Mouse (Mus musculus) B cell, adult 2 months (primary cell): Measurements from ENCODE around the gene Phldb2.

ENCODE experiments used
- DNase-seq, 2 experiments: peaks; one replicate each; pipeline ENCODE4 v3.0.0; 2022

The Phldb2 gene

GRCm38 (mm10) chr16:45789311-45789710 lies 164.1 kb downstream of the Phldb2 start:
- no peak for DNase-seq

GRCm38 (mm10) chr16:45787650-45788049 lies 165.7 kb downstream of the Phldb2 start:
- DNase-seq: no peak

DNA sequence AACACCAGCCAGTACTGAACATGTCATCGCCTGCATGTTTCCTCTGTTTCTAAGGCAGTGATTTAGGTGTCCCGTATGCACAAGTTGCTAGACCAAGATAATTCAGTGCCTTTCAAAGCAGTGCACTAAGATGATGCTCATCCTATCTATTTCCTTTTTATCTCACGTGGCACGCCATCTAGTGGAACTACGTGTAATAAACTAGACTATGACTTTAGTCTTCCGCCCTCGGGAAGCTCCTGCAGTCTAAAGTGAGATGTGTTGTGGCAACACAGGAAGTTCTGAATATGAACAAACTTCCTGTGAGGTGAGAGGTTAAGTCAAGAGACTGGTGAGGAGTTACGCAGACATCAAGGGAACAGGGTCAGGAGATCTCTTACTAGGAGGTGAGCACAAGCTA lies 166.8 kb downstream of the Phldb2 start:
- DNase-seq: no peak

DNA sequence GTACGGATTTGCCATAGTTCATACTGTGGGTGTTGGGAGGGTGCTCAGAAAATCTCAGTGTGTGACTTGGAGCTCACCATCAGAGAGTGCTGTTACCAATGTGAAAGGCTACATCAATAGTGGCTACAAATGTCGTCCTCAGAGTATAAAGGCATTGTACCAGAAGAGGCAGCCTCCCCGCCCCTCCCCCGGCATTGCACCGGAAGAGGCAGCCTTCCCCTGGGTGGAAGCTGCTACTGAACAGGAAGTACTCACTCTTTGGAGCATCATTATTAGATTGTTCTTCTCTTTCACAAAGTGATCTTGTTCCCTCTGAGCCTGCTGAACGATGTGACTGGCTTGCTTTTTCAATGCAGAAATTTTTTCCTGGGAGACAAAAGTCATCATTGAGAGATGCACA lies 173.4 kb downstream of the Phldb2 start:
- no peak for DNase-seq

DNA sequence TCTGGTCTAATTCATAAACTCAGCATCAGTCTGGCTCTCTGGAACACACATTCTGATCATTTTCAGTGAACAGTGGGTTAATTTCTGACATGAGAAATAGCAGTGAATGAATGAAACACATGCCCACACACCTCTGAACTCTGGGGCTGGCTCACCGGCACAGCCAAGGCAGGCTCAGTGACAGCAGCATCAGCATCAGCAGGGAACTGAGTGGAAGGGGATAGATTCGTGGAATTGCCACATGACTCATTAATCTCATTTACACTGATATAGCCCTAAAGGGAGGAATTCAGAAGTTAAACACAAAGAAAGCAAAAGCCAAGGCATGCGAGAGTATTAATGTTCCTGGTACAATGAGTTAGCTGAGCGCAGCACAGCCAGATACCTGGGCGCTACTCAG lies 178.6 kb downstream of the Phldb2 start:
- no peak for DNase-seq

GRCm38 (mm10) chr16:45770914-45771313 lies 182.5 kb downstream of the Phldb2 start:
- DNase-seq: no peak

- DNase-seq: no peak
Measured at GRCm38 (mm10) chr16:45767853-45768640, 185.4 kb downstream of the Phldb2 start.

DNA sequence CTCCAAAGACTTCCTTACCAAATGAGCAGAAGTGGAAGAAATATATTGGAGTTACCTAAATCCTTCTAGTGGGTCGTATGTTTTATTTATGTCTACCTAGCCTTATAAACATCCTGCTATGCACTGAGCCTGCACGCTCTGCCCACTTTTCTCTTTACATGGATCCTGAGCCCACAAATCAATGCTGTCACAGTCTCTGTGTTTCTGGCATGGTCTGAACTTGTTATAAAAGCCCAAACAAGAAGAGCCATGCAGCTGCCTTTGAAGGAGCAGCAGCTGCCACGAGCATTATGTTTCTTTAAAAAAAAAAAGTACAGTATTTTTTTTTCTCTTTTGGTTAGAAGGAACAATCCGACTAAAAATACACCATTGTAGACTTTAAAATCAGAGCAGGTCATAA lies 186.0 kb downstream of the Phldb2 start:
- no peak for DNase-seq

GRCm38 (mm10) chr16:45765801-45766494 lies 187.4 kb downstream of the Phldb2 start:
- no peak for DNase-seq

GRCm38 (mm10) chr16:45765102-45765501 lies 188.3 kb downstream of the Phldb2 start:
- no peak for DNase-seq

- no peak for DNase-seq
Measured at GRCm38 (mm10) chr16:45762859-45763505, 190.4 kb downstream of the Phldb2 start.

DNA sequence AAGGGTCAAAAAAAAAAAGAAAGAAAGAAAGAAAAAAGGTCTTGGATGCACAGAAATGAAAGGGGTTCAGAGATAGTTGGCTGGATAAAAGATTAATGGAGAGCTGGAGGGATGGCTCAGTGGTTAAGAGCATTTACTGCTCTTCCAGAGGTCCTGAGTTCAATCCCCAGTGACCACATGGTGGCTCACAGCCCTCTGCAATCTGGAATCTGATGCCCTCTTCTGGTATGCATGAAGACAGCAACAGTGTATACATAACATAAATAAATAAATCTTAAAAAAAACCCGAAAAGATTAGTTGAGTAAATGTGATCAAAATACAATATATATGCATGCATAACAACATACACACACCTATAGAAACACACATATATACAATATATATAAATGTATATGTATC lies 192.0 kb downstream of the Phldb2 start:
- no peak for DNase-seq

DNA sequence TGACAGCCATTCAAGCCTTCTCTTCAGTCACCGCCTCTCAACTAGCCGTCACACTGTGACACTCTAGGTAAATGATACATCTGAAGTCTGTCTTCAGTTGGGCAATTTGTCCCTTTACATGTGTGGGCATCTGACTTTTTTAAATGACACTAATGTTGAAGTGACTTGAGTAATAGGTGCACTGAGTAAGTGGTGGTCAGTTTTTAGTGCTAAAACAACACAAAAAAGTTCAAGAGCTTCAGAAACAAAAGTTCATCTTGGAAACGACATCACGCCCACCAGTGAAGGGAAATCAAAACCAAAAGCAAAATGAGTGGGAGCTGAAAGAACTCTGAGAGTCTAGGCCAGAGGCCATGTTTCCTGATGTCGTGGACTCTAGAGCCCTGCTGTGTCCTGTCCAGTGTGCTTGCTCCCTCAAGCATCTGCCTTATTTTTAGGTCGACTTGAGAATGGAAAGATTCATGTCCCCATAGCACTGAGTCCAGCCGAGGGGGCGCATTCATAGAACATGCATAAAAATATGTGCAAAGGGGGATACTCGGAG lies 194.6 kb downstream of the Phldb2 start:
- DNase-seq: no peak

DNA sequence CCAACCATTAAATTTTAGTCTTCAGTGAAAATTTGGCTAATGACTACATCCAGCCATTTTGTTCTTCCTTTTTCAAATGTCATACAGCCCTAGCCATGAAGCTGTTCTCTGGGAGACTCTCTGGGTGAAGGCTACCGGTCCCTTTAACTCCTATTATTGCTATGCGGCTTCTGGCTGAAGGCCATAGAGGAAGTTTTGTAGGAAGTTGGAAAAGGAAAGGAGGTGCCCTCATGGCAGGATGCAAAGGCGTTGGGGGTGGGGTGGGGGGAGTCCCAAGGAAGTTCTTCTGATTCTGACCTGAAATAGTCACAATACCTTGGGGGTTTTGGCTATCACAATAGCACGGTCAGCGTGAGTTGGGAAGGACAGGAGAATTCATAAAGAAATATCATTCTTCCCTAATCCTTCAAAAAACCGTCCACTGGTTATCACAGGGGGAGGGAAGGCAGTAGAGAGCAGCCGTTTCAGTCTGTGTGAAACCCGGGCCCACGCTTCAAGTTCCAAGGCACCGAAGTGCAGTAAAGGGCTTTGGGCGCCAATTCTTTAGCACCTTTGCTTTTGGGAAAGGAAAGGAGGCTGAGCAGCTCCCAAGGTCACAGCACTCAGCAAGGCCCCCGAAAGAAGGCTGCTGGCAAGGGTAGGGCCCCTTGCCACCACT lies 195.8 kb downstream of the Phldb2 start:
- DNase-seq: no peak

DNA sequence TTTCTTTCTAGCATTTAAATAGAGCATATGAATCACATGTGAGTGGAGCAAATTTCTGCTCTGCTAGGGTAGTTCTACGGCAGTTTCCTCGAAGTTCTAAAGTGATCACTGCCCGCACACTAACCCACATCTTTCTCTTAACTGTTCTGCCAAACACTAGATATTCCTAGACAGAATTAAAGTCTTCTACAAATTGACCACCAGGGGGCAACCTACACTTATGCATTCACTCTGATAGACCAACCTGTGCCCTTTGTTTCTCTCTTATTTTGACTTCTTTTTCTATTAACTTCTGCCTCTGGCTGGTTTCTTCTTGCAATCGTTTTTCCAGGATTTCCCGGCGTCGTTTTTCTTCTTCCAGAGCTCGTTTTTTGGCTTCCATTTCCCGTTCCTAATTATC lies 196.5 kb downstream of the Phldb2 start:
- peak; percentile 55 to 63 for DNase-seq

- DNase-seq: no peak
Measured at GRCm38 (mm10) chr16:45743591-45744144, 209.7 kb downstream of the Phldb2 start.

DNA sequence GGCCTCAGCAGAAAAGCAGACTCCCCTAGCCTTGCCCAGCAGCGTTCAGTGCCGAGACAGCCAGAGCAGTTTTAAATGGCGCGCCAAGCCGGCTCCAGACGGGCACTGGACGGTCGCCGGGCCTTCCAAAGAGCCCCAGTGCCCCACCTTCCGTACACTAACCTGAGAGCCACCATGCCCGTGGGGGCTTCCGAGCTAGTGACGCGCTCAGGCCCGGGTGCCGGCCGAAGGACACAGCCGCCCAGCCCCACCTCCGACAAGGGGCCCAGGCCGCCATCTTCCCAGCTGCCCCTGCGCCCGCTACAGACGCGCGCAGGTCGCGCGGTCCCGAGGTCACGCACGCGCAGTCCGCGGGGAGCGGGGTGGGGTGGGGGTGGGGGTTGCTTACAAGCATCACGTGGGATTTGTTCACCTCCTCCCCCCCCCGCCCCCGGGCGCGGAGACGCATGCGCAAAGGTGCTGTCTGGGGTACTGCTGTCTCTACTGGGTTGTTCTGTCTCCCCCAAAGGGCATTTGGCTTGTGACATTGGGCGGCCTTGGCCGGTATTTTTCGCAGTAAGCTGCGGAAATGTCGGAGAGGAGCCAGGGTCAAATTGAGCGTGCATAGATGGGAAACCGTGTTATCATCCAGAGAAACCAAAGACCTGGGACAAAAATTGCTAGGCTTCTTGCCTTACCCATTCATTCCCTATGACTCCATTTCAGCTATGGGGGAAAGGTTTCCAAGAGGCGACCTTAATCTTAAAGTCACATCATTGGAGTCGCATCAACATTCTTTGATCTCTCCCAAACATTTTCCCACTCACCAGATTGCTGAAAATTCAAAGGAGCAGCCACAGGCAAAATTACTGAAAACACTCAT lies 210.6 kb downstream of the Phldb2 start, which contains the start of gene Abhd10:
TSS of gene Abhd10 (minus strand) at position 341 of the 862 bp plus-strand sequence.
- peak; percentile 97 to 98 for DNase-seq

DNA sequence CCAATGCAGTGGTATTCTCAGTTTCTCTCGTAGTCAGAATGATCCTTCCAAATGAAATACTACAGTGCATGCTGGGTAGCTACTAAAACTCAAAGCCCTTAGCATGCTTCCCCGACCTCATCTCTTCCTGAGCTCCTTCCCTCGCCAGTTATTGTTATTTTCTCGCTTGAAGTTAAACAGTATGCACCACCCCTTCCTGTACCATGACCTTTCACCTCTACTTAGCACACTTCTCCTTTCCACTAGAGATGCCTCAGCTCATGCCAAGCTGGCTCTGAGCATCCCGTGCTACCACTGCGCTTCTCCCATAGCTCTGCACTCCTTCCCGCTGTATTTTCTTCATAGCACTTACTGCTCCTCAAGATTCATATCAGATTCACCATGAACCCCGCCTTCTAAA lies 215.5 kb downstream of the Phldb2 start:
- no peak for DNase-seq

DNA sequence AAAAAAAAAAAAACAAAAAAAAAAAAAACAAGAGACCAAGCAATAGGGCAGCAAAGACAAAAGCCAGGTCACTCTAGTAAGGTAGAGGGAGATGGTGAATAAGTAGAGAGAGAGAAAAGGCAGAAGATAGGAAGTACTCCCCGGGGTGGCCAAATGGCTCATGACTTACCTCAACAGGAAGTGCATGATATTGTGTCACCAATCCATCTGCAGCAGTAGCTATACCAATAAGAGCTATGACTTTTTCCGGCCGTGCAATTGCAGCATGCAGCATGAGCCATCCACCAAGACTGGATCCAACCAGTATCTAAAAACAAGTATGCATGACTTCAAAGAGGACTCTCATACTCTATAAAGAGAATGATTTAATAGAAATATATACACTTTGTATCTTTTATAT lies 216.7 kb downstream of the Phldb2 start:
- DNase-seq: no peak

DNA sequence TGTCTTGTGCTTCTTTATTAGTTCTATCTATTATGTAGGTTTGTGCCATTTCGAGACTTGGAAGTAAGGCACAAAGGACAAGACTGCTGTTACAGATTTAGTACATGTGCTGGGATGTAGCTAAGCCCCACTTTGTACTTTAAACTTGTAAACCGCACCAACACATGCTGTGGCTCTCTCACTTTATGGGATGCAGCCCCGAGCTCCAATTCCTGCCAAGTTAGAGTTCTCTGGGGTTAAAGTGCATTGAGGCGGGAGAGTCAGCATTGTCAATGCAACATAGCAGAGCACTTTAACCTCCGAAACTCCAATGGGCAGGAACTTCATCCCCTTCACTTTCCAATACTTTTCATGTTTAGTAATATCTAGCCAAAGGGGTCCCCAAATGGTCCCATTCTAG lies 224.2 kb downstream of the Phldb2 start:
- no peak for DNase-seq

GRCm38 (mm10) chr16:45724742-45725102 lies 228.7 kb downstream of the Phldb2 start:
- no peak for DNase-seq
